Mouse (Mus musculus): Measurements from ENCODE around the gene Pdzd7.
A peak's percentile ranks its signal among the peaks of the same experiment; 100 is the strongest.

Pdzd7 gene

GRCm38 (mm10) chr19:45030746-45031693 is 14.5 kb downstream of the Pdzd7 start:
- DNase-seq, result peak; percentile 90

- peak; percentile 70 for DNase-seq
Observed at GRCm38 (mm10) chr19:45030111-45030510, 15.4 kb downstream of the Pdzd7 start.

GRCm38 (mm10) chr19:45029571-45029970 is 15.9 kb downstream of the Pdzd7 start:
- DNase-seq, result no peak

- DNase-seq, result no peak
Observed at GRCm38 (mm10) chr19:45028746-45029145, 16.8 kb downstream of the Pdzd7 start.

GRCm38 (mm10) chr19:45027848-45028247 is 17.7 kb downstream of the Pdzd7 start:
- no peak for DNase-seq

- no peak for DNase-seq
Observed at GRCm38 (mm10) chr19:45026958-45027670, 18.4 kb downstream of the Pdzd7 start.

- DNase-seq, result no peak
Observed at GRCm38 (mm10) chr19:45025937-45026568, 19.5 kb downstream of the Pdzd7 start.

GRCm38 (mm10) chr19:45024775-45025174 is 20.7 kb downstream of the Pdzd7 start:
- DNase-seq, result no peak

GRCm38 (mm10) chr19:45023993-45024392 is 21.5 kb downstream of the Pdzd7 start:
- no peak for DNase-seq

- no peak for DNase-seq
Observed at GRCm38 (mm10) chr19:45021362-45021761, 24.2 kb downstream of the Pdzd7 start.

- peak; percentile 79 for DNase-seq
Observed at GRCm38 (mm10) chr19:45020348-45020747, 25.2 kb downstream of the Pdzd7 start.

GRCm38 (mm10) chr19:45018351-45018831 is 27.1 kb downstream of the Pdzd7 start:
- DNase-seq, result no peak

GRCm38 (mm10) chr19:45017909-45018308 is 27.6 kb downstream of the Pdzd7 start:
- DNase-seq, result peak; percentile 95

GRCm38 (mm10) chr19:45017216-45017771 is 28.2 kb downstream of the Pdzd7 start:
- peak; percentile 93 for DNase-seq

GRCm38 (mm10) chr19:45016341-45017215 is 28.9 kb downstream of the Pdzd7 start:
- DNase-seq, result peak; percentile 93

- peak; percentile 77 for DNase-seq
Observed at GRCm38 (mm10) chr19:45015518-45016281, 29.8 kb downstream of the Pdzd7 start.

- peak; percentile 89 for DNase-seq
Observed at GRCm38 (mm10) chr19:45014981-45015402, 30.5 kb downstream of the Pdzd7 start.

GRCm38 (mm10) chr19:45014335-45014971 is 31.1 kb downstream of the Pdzd7 start, which contains the start of gene Lzts2:
Gene Lzts2 (plus strand): TSS chr19:45014414.
- DNase-seq, result no peak

GRCm38 (mm10) chr19:45013581-45014225 is 31.8 kb downstream of the Pdzd7 start:
- no peak for DNase-seq

- DNase-seq, result no peak
Observed at GRCm38 (mm10) chr19:45012636-45013035, 32.9 kb downstream of the Pdzd7 start.

Data from kidney, postnatal 14 days (tissue).